Mouse (Mus musculus) cerebellum, postnatal 4 days (tissue): ENCODE data around the gene Miip.
"Not testable (repeated sequence)": the region's sequence is repeated elsewhere in the genome, so short reads cannot be mapped to it uniquely, and the experiment has no call there.

Experiments used
- DNase-seq, 2 experiments: peaks; one replicate each; pipeline ENCODE4 v3.0.0; 2022; ENCODE audit warnings: low spot score in 2 of 2, mixed read lengths in 1 of 2

The Miip gene

DNA sequence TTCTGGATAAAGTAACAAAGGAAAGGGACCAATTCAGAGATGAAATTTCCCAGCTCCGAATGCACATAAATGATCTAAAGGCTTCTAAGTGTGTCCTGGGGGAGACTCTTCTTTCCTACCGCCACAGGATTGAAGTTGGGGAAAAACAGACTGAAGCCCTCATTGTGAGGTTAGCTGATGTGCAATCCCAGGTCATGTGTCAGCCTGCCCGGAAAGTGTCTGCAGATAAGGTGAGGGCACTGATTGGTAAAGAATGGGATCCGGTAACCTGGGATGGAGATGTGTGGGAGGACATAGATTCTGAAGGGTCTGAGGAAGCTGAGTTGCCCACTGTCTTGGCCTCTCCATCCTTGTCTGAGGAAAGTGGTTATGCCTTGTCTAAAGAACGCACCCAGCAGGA lies 622 bp upstream of the Miip start:
- DNase-seq, result no peak

DNA sequence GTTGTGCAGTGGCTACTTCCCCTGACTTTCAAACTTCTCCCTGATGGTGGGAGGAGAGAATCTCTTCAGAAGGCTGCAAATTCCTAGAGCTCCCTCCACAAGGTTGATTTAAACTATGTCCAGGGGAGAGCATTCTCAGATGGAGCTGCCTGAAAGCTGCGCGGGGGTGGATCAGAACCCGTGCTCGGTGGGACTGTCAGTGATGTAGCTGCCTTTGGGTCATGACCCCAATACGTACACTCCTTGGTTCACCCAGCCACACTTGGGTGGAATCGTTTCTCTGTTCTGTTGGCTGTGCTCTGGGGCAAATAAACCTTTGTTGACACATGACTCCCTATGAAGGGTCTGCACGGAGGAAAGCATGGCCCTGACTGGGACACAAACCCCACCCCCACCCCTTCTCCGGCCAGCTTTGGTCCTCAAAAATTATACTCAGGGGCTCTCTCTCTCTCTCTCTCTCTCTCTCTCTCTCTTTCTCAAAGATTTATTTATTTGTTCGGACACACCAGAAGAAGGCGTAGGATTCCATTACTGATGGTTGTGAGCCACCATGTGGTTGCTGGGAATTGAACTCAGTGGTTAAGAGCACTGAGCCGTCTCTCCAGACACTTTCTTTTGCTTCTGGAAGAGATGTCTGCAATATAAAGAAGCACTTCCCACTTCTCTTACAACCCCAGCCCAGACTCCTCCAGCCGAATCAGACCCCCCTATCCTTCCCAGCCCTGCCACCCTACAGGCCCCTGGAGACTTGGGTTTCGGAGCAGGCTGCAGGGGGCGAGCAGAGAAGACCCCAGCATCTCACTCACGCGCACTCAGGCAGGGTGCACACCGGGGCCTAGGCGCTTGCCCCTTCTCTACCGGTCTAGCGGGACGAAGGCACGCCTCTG lies 810 bp downstream of the Miip start:
- no peak for DNase-seq

DNA sequence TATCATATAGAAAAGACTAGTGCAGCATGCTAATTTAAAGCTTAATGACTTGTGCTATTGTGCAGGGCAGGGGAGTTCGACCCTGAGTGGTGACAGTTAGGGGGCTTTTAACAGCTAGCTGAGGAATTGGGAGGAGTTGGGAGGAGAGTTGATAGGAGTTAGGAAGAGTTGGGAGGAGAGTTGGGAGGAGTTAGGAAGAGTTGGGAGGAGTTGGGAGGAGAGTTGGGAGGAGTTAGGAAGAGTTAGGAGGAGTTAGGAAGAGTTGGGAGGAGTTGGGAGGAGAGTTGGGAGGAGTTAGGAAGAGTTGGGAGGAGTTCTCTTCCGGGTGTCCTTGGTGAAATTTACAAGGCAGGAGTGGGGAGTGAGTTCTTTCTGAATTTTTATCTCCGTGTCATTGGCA lies 1.8 kb downstream of the Miip start:
- not testable (repeated sequence) for DNase-seq

DNA sequence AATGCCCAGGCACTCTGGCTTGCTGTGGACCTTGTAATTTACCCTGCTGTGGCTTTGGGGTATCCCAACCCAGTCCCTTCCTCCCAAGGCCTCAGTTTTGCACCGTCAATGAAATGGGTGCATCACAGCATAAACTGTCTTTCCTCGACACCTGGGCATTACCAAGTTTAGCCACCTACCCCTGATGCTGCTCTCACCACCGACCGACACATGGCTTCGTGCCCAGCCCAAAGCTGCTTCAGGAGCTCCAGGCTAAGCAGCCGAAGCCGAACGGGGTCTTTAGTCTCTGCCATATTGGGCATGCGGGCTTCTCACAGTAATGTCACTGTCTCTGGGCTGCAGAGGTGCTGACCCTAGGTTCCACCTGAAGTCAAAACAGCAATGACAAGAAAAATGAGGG lies 2.6 kb downstream of the Miip start:
- DNase-seq, result no peak

DNA sequence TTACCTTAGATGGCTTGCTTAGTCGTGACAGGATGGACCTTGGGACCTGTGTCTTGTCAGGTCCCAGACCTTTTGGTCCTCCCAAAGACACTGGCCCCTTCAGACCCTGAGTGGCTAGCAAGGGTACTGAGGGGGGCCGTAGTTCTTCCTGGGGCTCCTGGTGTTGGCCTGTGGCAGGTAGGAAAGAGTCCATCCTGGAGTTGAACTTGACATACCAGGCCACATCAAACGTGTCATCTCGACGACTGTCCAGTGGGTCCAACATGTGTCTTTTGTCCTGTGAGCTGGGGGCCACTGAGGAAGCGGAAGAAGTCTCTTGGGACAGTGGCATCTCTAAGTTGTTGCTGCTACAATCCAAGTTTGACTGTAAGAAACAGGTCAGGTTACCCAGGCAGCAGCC lies 3.0 kb downstream of the Miip start:
- DNase-seq, result no peak

DNA sequence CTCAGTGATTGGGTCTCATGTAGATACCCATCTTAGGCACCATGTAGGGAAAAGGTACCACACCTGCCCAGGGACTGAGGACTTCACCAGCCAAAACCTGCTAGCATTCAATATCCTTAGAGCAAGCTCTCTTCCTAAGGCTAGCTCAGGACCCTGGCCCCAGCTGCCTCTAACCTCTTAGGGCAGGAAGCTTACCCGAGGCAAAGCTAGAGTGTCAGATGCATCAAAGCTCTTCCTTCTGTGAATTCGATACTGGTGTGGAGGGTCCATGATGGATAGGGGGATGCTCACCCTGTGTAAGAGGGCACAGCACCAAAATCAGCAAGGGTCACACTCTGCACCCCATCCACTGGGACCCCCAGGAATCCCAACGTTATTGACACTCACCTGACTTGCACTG lies 6.6 kb downstream of the Miip start:
- no peak for DNase-seq

DNA sequence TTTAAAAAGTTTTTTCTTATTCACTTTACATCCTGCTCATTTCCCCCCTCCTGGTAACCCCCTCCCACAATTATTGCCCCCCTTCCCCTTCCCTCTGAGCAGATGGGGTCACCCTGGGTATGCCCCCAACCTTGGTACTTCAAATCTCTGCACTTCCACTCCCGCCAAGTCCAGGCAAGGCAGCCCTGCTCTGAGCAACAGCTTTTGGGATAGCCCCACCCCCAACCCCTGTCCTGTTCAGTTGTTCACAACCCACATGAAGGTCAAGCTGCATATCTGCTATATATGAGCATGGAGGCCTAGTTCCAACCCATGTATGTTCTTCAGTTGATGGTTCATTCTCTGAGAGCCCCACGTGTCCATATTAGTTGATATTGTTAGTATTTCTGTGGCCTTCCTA lies 17.8 kb downstream of the Miip start:
- DNase-seq, result no peak

DNA sequence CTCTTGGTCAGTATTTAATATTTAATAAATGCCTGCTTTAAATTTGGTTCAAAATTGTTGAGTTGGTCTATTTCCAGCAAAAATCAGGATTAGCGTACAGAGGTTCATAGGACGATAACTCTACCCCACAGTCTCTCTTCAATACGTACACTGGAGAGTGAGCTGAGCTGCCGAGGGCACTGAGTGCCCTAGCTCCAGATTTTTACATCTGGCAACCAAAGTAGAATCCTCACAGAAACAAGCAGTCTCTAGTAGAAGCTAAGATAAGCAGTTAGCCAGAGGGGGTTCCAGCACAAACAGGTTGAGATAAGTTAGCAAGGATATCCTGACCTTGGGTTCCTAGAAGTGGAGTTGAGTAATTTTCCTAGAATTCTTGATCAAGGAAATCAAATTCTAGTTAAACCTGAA lies 20.0 kb downstream of the Miip start:
- no peak for DNase-seq

DNA sequence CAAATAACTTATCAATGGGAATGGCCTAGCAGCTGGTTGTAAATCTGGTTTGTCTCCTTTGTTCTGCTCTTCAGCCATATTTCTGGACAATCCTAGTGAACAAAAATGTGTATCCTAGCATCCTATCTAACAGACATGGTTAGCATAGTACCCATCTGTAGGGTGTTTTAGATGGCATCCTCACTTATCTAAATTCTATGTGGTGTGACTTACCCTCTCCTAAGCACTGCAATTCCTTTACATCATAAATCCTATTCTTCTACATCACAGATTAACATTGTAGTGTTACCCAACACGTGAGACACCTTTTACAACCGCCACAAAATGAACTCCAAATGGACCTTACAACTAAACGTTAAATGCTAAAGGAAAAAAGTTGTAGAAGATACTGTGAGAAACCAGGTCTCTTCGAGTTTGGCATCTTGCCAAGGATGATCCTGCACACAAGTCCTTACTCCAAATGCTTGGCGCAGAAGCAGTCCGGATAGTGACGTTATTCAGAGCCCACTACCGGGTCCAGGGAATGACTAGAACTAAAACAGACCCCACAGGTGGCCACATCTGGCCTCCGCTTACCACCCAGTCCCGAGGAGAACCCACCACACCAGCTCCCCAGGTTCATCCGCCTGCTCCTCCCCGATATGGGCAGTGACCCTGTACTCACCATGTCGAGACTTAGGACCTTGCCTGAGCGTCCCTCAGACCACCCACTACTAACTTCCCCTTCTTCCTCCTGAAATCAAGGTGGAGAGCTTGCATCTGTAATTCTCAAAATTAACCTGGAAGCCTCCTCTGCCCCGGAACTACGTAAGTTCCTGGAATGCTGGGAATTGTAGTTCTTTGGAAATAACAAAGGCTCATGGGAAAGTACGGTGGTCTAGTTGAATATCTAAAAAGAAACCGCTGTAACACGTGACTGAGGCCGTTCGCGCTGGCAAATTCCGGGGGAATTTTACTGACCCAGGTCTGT lies 20.7 kb downstream of the Miip start, which contains the start of gene Zfp933:
TSS of gene Zfp933 (minus strand) at position 753 of the 970 bp plus-strand sequence.
- DNase-seq, result peak in 1 of 2 experiments; percentile 44

DNA sequence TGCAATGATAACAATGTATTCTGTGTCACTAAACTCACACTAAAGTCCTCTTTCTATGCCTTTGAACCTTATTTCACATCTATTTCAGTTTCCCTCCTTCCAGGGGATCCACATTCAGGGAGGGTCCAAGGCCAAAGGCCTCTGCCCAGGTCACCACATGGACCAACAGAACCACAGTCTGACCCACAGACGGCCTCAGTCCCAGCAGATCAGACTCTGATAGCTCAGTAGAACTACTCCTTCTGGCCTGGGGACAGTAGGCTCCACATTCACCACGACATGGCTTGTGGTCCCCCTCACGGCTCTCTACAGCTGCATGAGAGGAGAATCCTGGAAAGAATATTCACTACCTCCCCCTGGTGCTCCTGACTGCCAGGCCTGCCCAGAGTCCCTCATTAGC lies 25.7 kb downstream of the Miip start:
- no peak for DNase-seq

DNA sequence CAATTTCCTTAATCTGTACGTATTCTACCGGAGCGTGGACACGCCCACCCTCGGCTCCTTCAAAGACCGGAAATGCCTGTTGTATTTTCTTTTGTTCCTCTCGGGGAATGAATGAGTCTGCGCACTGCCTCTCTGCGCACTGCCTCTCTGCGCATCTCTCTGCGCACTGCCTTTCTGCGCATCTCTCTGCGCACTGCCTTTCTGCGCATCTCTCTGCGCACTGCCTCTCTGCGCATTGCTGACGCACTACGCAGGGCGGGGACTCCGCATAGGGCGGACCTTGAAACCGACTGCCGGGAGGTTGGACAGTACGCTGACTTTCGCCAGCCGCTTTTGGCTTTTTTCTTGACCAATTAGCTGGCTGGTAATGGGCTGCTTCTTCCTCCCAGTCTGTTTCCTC lies 29.3 kb downstream of the Miip start:
- DNase-seq, result peak in 1 of 2 experiments; percentile 36

DNA sequence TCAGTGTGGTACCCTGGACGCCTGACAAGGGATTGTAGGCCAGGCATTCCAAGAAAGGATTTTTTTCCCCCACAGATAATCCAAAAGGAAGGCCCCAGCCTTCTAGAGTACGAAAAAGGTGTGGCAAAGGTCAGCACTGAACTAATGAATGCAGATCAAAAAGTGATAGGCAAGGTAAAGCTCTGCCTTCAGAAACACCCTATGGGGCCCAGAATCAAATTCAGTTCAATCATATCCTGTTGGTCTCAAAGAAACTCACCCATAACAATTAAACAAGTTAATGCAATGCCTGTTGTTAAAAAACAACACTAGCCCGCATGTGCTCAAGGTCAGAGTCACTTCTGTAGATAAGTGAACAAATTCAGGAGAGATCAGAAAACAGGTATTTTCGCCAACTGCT lies 44.2 kb downstream of the Miip start:
- no peak for DNase-seq

DNA sequence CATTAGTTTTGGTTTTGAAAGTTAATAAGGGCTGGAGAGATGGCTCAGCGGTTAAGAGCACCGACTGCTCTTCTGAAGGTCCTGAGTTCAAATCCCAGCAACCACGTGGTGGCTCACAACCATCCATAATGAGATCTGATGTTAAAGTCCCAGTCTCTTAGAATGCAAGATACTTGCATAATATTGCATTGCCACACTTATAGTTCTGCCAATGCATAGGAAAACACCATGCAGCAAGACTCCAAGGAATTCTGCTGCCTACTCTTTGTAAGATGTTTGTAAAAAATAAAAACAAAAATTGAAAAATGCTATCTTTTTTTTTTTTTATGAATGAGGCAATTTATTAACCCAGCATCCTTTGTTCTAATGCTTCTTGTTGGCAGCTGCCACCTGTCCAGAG lies 47.2 kb downstream of the Miip start:
- not testable (repeated sequence) for DNase-seq

DNA sequence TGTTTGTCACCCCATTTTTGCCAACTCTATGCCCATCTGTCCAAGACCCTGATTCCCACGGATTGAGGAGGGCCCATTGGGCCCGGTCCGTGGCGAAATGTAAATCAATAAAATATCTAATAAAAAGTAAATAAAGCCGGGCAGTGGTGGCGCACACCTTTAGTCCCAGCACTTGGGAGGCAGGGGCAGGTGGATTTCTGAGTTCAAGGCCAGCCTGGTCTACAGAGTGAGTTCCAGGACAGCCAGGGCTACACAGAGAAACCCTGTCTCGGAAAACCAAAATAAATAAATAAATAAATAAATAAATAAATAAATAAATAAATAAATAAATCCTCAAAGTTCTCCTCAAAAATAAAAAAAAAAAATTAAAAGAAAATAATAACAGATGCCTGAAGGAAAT lies 49.0 kb downstream of the Miip start:
- not testable (repeated sequence) for DNase-seq

DNA sequence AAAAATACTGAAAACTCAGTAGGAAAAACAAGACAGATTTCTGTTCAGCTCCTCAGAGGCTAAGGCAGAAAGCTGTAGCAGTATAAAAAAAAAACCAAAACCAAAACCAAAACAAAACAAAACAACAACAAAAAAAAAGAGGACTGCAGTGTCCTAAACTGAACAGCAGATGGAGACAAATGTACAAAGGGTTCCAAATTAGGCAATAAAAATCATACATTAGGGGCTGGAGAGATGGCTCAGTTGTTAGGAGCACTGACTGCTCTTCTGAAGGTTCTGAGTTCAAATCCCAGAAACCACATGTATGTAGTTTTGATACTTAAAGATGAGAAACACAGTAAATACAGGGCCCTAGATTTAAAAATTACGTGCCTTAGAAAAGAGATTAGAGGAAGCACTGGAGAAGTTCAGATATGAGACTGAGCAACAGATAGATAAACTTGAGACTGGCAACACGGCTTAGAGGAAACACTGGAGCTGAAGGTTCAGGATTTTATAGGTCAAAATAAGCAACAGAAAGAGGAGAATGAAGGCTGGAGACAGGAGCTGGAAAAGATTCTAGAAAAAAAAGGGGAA lies 53.9 kb downstream of the Miip start:
- DNase-seq, result no peak

DNA sequence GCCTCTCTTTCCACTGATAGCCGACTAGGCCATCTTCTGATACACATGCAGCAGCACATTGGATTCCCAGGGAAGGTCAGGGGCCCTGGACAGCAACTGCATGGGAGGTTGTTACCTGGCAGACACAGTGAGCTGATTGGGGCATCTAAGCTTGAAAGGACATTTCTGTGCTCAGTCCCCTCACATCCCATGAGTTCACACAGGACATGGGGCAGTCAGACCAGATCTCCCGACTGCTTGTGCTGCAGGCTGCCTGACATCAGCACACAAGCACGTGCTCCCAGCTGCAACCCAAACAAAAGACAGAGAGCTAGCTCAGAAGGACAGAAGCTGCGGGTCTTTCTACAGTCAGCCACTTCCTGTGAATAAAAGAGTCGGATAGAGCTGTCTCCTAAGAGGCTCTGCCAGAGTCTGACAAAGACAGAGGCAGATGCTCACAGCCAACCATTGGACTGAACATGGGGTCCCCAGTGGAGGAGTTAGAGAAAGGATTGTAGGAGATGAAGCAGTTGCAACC lies 55.3 kb downstream of the Miip start:
- no peak for DNase-seq
